Mouse (Mus musculus) lung, adult 2 months (tissue): ENCODE data around the gene Agap1.

Experiments
- CTCF ChIP-seq: fragments of 200-500 bp; IDR thresholded peaks from 2 replicates; pipeline ENCODE4 v1.5.1; 2011; ENCODE audit warnings: mild to moderate bottlenecking, low read length, control low read depth; ENCODE audit not compliant: insufficient read depth
- POLR2A ChIP-seq: fragments of 200-500 bp; IDR thresholded peaks from 2 replicates; pipeline ENCODE4 v1.6.1; 2011; ENCODE audit warnings: low read depth, mild to moderate bottlenecking, control low read depth, low read length, borderline replicate concordance; ENCODE audit errors: extremely low read depth

DNA sequence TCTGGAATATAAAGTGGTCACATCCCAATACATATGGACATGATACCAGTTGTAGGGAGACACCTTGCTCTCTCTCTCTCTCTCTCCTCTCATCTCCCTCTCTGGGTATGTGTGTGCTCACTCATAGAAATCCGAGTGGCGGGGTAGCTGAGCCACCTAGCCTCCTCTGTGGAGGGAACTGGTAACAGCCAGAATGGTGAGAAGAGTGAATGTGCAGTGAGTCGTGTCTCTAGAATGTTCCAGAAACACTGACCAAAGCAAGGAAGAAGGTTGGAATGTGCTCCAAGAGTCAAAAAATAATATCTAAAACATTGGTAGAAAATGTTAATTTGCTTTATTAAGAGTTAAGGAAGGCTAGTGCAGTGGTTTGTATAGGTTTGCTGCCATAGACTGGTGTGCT lies 99.2 kb downstream of the Agap1 start:
- TF ChIP-seq CTCF (no peak), POLR2A (no peak)
